Mouse (Mus musculus): ENCODE measurements around the gene Mbnl1.

GRCm38 (mm10) chr3:60575945-60576344 lies 103.3 kb downstream of the Mbnl1 start:
- TF ChIP-seq EP300 (IDR thresholded peaks at IDR 0.05) (no peak), CTCF (IDR thresholded peaks at IDR 0.05) (no peak)
